13 mouse cellular contexts compared by ENCODE assay signal in genomic region chr9:47669206-47669605, GRCm38 (mm10).
"Had no signal": no experiment of that assay in that cellular context is flagged by ENCODE, and none has a peak within 500 bp of the region (broad histone marks: within the 10 kb centered on the region; RNA-seq: fewer than 3 reads in every experiment).

No protein-coding gene starts in this region.

- H3K27ac ChIP-seq: kidney, postnatal 0 days; limb, embryonic 15.5 days; liver, embryonic 12.5 days; lung, embryonic 15.5 days; neural tube, embryonic 15.5 days had no signal

- H3K27me3 ChIP-seq: limb, embryonic 15.5 days; liver, embryonic 12.5 days; lung, embryonic 15.5 days; neural tube, embryonic 15.5 days had no signal

- H3K4me3 ChIP-seq: limb, embryonic 15.5 days; liver, embryonic 12.5 days; lung, embryonic 15.5 days; myocyte; neural tube, embryonic 15.5 days had no signal

- H3K4me2 ChIP-seq: limb, embryonic 15.5 days; liver, embryonic 12.5 days; lung, embryonic 15.5 days; neural tube, embryonic 15.5 days had no signal

- H3K9me3 ChIP-seq: limb, embryonic 15.5 days; liver, embryonic 12.5 days; lung, embryonic 15.5 days; neural tube, embryonic 15.5 days had no signal

- DNase-seq: kidney, postnatal 36 days; layer of hippocampus, adult 9-11 months; layer of hippocampus, postnatal 36 days; midbrain, embryonic 14.5 days; right cerebral cortex, adult 18-20 months; right cerebral cortex, postnatal 25 days; thymus, postnatal 4 days had no signal

- H3K36me3 ChIP-seq: limb, embryonic 15.5 days; liver, embryonic 12.5 days; lung, embryonic 15.5 days; neural tube, embryonic 15.5 days had no signal

- ATAC-seq: liver, embryonic 12.5 days had no signal

- H3K9ac ChIP-seq: limb, embryonic 15.5 days; liver, embryonic 12.5 days; lung, embryonic 15.5 days; neural tube, embryonic 15.5 days had no signal

- H3K4me1 ChIP-seq: limb, embryonic 15.5 days; liver, embryonic 12.5 days had no signal
